18 mouse cellular contexts compared by ENCODE assay signal in genomic region chr3:51695713-51696112, GRCm38 (mm10). TPM values are rescaled to one million over a fixed set of nuclear protein-coding genes. Genes with fewer than 3 reads are reported as not detected.
DNase-seq lines count a peak whose midpoint lies in the region; ATAC-seq and TF ChIP-seq lines count a peak whose summit lies in the region.
"Had no signal": no experiment of that assay in that cellular context is flagged by ENCODE, and none has a peak within 500 bp of the region (broad histone marks: within the 10 kb centered on the region; RNA-seq: fewer than 3 reads in every experiment).

No protein-coding gene starts in this region.

- TF ChIP-seq CTCF in stomach, postnatal 0 days (IDR thresholded peaks at IDR 0.05; ENCODE audit: low read depth): no peak
- TF ChIP-seq CTCF in layer of hippocampus, adult 2 months (conservative IDR thresholded peaks at IDR 0.05): no peak

- no peaks in the 10 kb centered on the region; the same call in 1 of the 2 replicates for H3K36me3 ChIP-seq in stomach, embryonic 14.5 days (ENCODE audit: control insufficient read depth, insufficient read depth, low read length)
- H3K36me3 ChIP-seq in stomach, postnatal 0 days (ENCODE audit: control insufficient read depth, insufficient read depth, low read length): no peaks in the 10 kb centered on the region
- peaks cover 2% of the 10 kb centered on the region; the same call in 1 of the 2 replicates for H3K36me3 ChIP-seq in stomach, embryonic 15.5 days
- H3K36me3 ChIP-seq: forebrain, embryonic 15.5 days had no signal

- DNase-seq in stomach, postnatal 0 days (ENCODE audit: low spot score): no peak
- DNase-seq in layer of hippocampus, adult 2 months (ENCODE audit: low spot score in 2 of 2): no peak
- no peak for DNase-seq in cerebellum, adult 9-10 months
- DNase-seq: adrenal gland, adult 2 months; adrenal gland, postnatal 10 days; adrenal gland, postnatal 25 days; cerebellum, adult 11 months; cerebellum, adult 18-20 months; cerebellum, adult 8-10 months; cerebellum, postnatal 10 days; cerebellum, postnatal 25 days; forebrain, postnatal 0 days had no signal

- H3K27me3 ChIP-seq in stomach, embryonic 14.5 days (ENCODE audit: control insufficient read depth, insufficient read depth, low read length): no peaks in the 10 kb centered on the region
- H3K27me3 ChIP-seq in stomach, postnatal 0 days (ENCODE audit: control insufficient read depth, insufficient read depth, low read length): no peaks in the 10 kb centered on the region
- H3K27me3 ChIP-seq in stomach, embryonic 15.5 days (replicated peaks): no peaks in the 10 kb centered on the region
- H3K27me3 ChIP-seq: embryonic facial prominence, embryonic 12.5 days; forebrain, embryonic 13.5 days; forebrain, embryonic 15.5 days had no signal

- no peak overlapping the region for H3K4me3 ChIP-seq in stomach, embryonic 14.5 days (ENCODE audit: low read depth, low read length)
- no peak overlapping the region for H3K4me3 ChIP-seq in stomach, postnatal 0 days (ENCODE audit: low read depth, low read length)
- no peak overlapping the region for H3K4me3 ChIP-seq in stomach, embryonic 15.5 days (replicated peaks)
- H3K4me3 ChIP-seq in layer of hippocampus, adult 2 months: no peak overlapping the region
- H3K4me3 ChIP-seq: embryonic facial prominence, embryonic 10.5 days; embryonic facial prominence, embryonic 12.5 days; forebrain, embryonic 13.5 days; forebrain, embryonic 15.5 days had no signal

- H3K9ac ChIP-seq in stomach, embryonic 14.5 days (replicated peaks; ENCODE audit: low read depth, low read length): no peak overlapping the region
- H3K9ac ChIP-seq in stomach, postnatal 0 days (ENCODE audit: low read length): no peak overlapping the region
- H3K9ac ChIP-seq in stomach, embryonic 15.5 days: no peak overlapping the region
- H3K9ac ChIP-seq: embryonic facial prominence, embryonic 12.5 days; forebrain, embryonic 13.5 days; forebrain, embryonic 15.5 days; forebrain, postnatal 0 days had no signal

- H3K27ac ChIP-seq in stomach, embryonic 14.5 days (ENCODE audit: low read length): no peak overlapping the region
- H3K27ac ChIP-seq in stomach, postnatal 0 days (replicated peaks): no peak overlapping the region
- peak overlapping the region; percentile 49; the same call in 1 of the 2 replicates for H3K27ac ChIP-seq in stomach, embryonic 15.5 days
- H3K27ac ChIP-seq in layer of hippocampus, adult 2 months: no peak overlapping the region
- H3K27ac ChIP-seq: embryonic facial prominence, embryonic 10.5 days; embryonic facial prominence, embryonic 12.5 days; forebrain, embryonic 13.5 days; forebrain, embryonic 15.5 days had no signal

- no peaks in the 10 kb centered on the region for H3K9me3 ChIP-seq in stomach, embryonic 14.5 days (ENCODE audit: control insufficient read depth, low read depth, low read length)
- no peaks in the 10 kb centered on the region for H3K9me3 ChIP-seq in stomach, postnatal 0 days (ENCODE audit: control insufficient read depth, low read length)
- no peaks in the 10 kb centered on the region for H3K9me3 ChIP-seq in stomach, embryonic 15.5 days
- H3K9me3 ChIP-seq: embryonic facial prominence, embryonic 10.5 days; embryonic facial prominence, embryonic 12.5 days; forebrain, embryonic 13.5 days; forebrain, embryonic 15.5 days had no signal

- WGBS in stomach, embryonic 14.5 days: 69% methylated on average over 3 of the region's 3 CpGs
- 66% methylated on average over 3 of the region's 3 CpGs for WGBS in stomach, postnatal 0 days
- WGBS in stomach, embryonic 15.5 days: 65% methylated on average over 3 of the region's 3 CpGs

- 0 out of 2 replicates have a peak, but pooled peaks cover 5% of the 10 kb centered on the region for H3K4me1 ChIP-seq in stomach, embryonic 14.5 days (ENCODE audit: control insufficient read depth, insufficient read depth, low read length)
- no peaks in the 10 kb centered on the region; the same call in 1 of the 2 replicates for H3K4me1 ChIP-seq in stomach, postnatal 0 days (replicated peaks; ENCODE audit: control insufficient read depth, insufficient read depth)
- peaks cover 5% of the 10 kb centered on the region for H3K4me1 ChIP-seq in stomach, embryonic 15.5 days

- ATAC-seq in stomach, embryonic 14.5 days (ENCODE audit: insufficient number of reproducible peaks, insufficient read depth, low FRiP score, low read depth): peak; percentile 28; the same call in 1 of the 2 replicates
- ATAC-seq in stomach, postnatal 0 days (ENCODE audit: low FRiP score, low TSS enrichment): no peak
- ATAC-seq in stomach, embryonic 15.5 days (ENCODE audit: insufficient read depth, low FRiP score, low read depth): peak; percentile 73
- ATAC-seq: forebrain, embryonic 13.5 days; forebrain, embryonic 15.5 days; forebrain, postnatal 0 days had no signal

- no peak overlapping the region for H3K4me2 ChIP-seq in stomach, embryonic 14.5 days (replicated peaks; ENCODE audit: low read depth, low read length)
- no peak overlapping the region for H3K4me2 ChIP-seq in stomach, postnatal 0 days (replicated peaks; ENCODE audit: low read depth)
- H3K4me2 ChIP-seq in stomach, embryonic 15.5 days: no peak overlapping the region
- H3K4me2 ChIP-seq: embryonic facial prominence, embryonic 12.5 days; forebrain, embryonic 13.5 days; forebrain, embryonic 15.5 days had no signal

- no peak for TF ChIP-seq EP300 in stomach, postnatal 0 days (optimal IDR thresholded peaks at IDR 0.05)

RNA-seq across cellular contexts. Expression of gene Mgst2, which starts 35.6 kb away (rescaled TPM):
- polyA plus RNA-seq in stomach, embryonic 14.5 days (2014; fragmentation: Nextera tagmentation; extraction: Ambion mirVana): 20.3 and 22.0 TPM in 2 replicates
- 264 and 268 TPM in 2 replicates for polyA plus RNA-seq in stomach, postnatal 0 days (2015; fragmentation: Nextera tagmentation; extraction: Ambion mirVana)
- polyA plus RNA-seq in stomach, embryonic 15.5 days (2015; fragmentation: Nextera tagmentation; extraction: Ambion mirVana): 30.9 and 34.6 TPM in 2 replicates
- not detected for total RNA-seq in layer of hippocampus, adult 2 months (2021)
- total RNA-seq: forebrain, postnatal 0 days had no signal
